In genomic region chr14:122534017-122534924, GRCm38 (mm10) we compare ENCODE assay signal across 8 mouse cellular contexts. TPM values are rescaled to one million over a fixed set of nuclear protein-coding genes. Genes with fewer than 3 reads are reported as not detected.
A peak's percentile ranks its signal among the peaks of the same experiment; 100 is the strongest.
DNase-seq lines count a peak whose midpoint lies in the region; ATAC-seq lines count a peak whose summit lies in the region.

Gene Pcca (plus strand): TSS chr14:122534324.

- H3K4me3 ChIP-seq in brown adipose tissue, adult 24 weeks (ENCODE audit: insufficient read depth, low read depth, low read length), result peak within 1 kb of the TSS; percentile 66
- H3K4me3 ChIP-seq in heart, embryonic 14.5 days (ENCODE audit: control insufficient read depth in 1 of 2, insufficient read depth in 1 of 2, low read depth in 1 of 2, low read length in 2 of 2), result peak within 1 kb of the TSS; percentile 65 to 74
- peak within 1 kb of the TSS; percentile 77 for H3K4me3 ChIP-seq in liver, embryonic 13.5 days (replicated peaks)
- peak within 1 kb of the TSS; percentile 72 for H3K4me3 ChIP-seq in stomach, embryonic 16.5 days (replicated peaks; ENCODE audit: low read length)

- H3K9me3 ChIP-seq in heart, embryonic 14.5 days (ENCODE audit: control insufficient read depth, low read length), result no peaks in the 10 kb centered on the region
- no peaks in the 10 kb centered on the region for H3K9me3 ChIP-seq in liver, embryonic 13.5 days (replicated peaks)
- no peaks in the 10 kb centered on the region for H3K9me3 ChIP-seq in stomach, embryonic 16.5 days (replicated peaks; ENCODE audit: control insufficient read depth, low read length)

- peak within 1 kb of the TSS; percentile 1; the same call in 1 of the 2 replicates for H3K27ac ChIP-seq in brown adipose tissue, adult 24 weeks (replicated peaks; ENCODE audit: low read depth, low read length)
- peak within 1 kb of the TSS; percentile 14 to 37; a peak in 3 of 4 replicates for H3K27ac ChIP-seq in heart, embryonic 14.5 days (replicated peaks in 1 of 2; ENCODE audit: control insufficient read depth in 1 of 2, insufficient read depth in 1 of 2, low read depth in 2 of 2, low read length in 2 of 2)
- H3K27ac ChIP-seq in liver, embryonic 13.5 days, result peak within 1 kb of the TSS; percentile 59; the same call in 1 of the 2 replicates
- H3K27ac ChIP-seq in stomach, embryonic 16.5 days (ENCODE audit: low read length), result peak within 1 kb of the TSS; percentile 46; the same call in 1 of the 2 replicates

- H3K36me3 ChIP-seq in heart, embryonic 14.5 days (ENCODE audit: control insufficient read depth, insufficient read depth, low read length), result no peaks in the 10 kb centered on the region
- no peaks in the 10 kb centered on the region for H3K36me3 ChIP-seq in liver, embryonic 13.5 days
- H3K36me3 ChIP-seq in stomach, embryonic 16.5 days (ENCODE audit: control insufficient read depth, insufficient read depth, low read length), result no peaks in the 10 kb centered on the region

- peak within 1 kb of the TSS; percentile 70 for H3K9ac ChIP-seq in heart, embryonic 14.5 days (ENCODE audit: low read length)
- peak within 1 kb of the TSS; percentile 77 for H3K9ac ChIP-seq in liver, embryonic 13.5 days
- peak within 1 kb of the TSS; percentile 71 for H3K9ac ChIP-seq in stomach, embryonic 16.5 days (ENCODE audit: low read length)

- peak within 1 kb of the TSS; percentile 74 for H3K4me2 ChIP-seq in heart, embryonic 14.5 days (ENCODE audit: low read length)
- peak within 1 kb of the TSS; percentile 92 for H3K4me2 ChIP-seq in liver, embryonic 13.5 days
- peak within 1 kb of the TSS; percentile 80 for H3K4me2 ChIP-seq in stomach, embryonic 16.5 days (ENCODE audit: low read depth, low read length)

- H3K27me3 ChIP-seq in heart, embryonic 14.5 days (ENCODE audit: control insufficient read depth, insufficient read depth, low read length), result no peaks in the 10 kb centered on the region
- H3K27me3 ChIP-seq in liver, embryonic 13.5 days, result no peaks in the 10 kb centered on the region
- H3K27me3 ChIP-seq in stomach, embryonic 16.5 days (ENCODE audit: control insufficient read depth, insufficient read depth, low read length), result no peaks in the 10 kb centered on the region

- peaks cover 2% of the 10 kb centered on the region; the same call in 1 of the 2 replicates for H3K4me1 ChIP-seq in brown adipose tissue, adult 24 weeks (ENCODE audit: control insufficient read depth, insufficient read depth, insufficient read length, low read length)
- H3K4me1 ChIP-seq in heart, embryonic 14.5 days (ENCODE audit: control insufficient read depth in 2 of 2, insufficient read depth in 2 of 2, low read length in 2 of 2), result peaks cover 0 to 4% of the 10 kb centered on the region in 2 experiments; a peak in 1 of 4 replicates
- peaks cover 14% of the 10 kb centered on the region for H3K4me1 ChIP-seq in liver, embryonic 13.5 days (replicated peaks)
- 0 out of 2 replicates have a peak, but pooled peaks cover 5% of the 10 kb centered on the region for H3K4me1 ChIP-seq in stomach, embryonic 16.5 days (ENCODE audit: control insufficient read depth, insufficient read depth, low read length)

- peak; percentile 92 for DNase-seq in CD4-positive, CD25-positive, alpha-beta regulatory T cell, adult 2 months (ENCODE audit: low read depth, low spot score)
- DNase-seq in fibroblast of lung, adult 2 months (ENCODE audit: low read depth), result peak; percentile 98
- DNase-seq in kidney, postnatal 14 days, result peak; percentile 97
- DNase-seq in liver, embryonic 13.5 days, result peak; percentile 93
- DNase-seq in neural tube, embryonic 10.5 days (ENCODE audit: extremely low spot score, low spot score), result peak; percentile 98

- 1% methylated on average over 54 of the region's 54 CpGs for WGBS in heart, embryonic 14.5 days
- WGBS in liver, embryonic 13.5 days (ENCODE audit: insufficient replicate concordance), result 2% methylated on average over 54 of the region's 54 CpGs
- WGBS in stomach, embryonic 16.5 days, result 2% methylated on average over 54 of the region's 54 CpGs

- peak; percentile 97 for ATAC-seq in heart, embryonic 14.5 days (ENCODE audit: insufficient number of reproducible peaks, insufficient read depth, low FRiP score, low read depth)
- peak; percentile 100 for ATAC-seq in liver, embryonic 13.5 days (ENCODE audit: low read depth)
- peak; percentile 98 for ATAC-seq in stomach, embryonic 16.5 days (ENCODE audit: insufficient read depth, low FRiP score)

RNA-seq across cellular contexts. Expression of gene Pcca, which starts in this region (rescaled TPM):
- polyA plus RNA-seq in brown adipose tissue, adult 24 weeks (2012; ENCODE audit: insufficient read depth, insufficient read length, missing spikeins), result 344 and 349 TPM in 2 replicates
- polyA plus RNA-seq in heart, embryonic 14.5 days (2014; fragmentation: Nextera tagmentation; extraction: Ambion mirVana), result 28.2 and 28.9 TPM in 2 replicates
- 12.6 and 13.2 TPM in 2 replicates for polyA plus RNA-seq in liver, embryonic 13.5 days (2015; fragmentation: Nextera tagmentation; extraction: Ambion mirVana)
- 19.7 and 21.1 TPM in 2 replicates for polyA plus RNA-seq in stomach, embryonic 16.5 days (2015; fragmentation: Nextera tagmentation; extraction: Ambion mirVana)

Comparison
In these comparisons a context has a peak if more than half of its experiments do, and no peak if none do; other contexts are left out.
1. Peak in every context shown above with its lines: DNase-seq, ATAC-seq, H3K4me3 ChIP-seq and H3K27ac ChIP-seq.
2. RNA of gene Pcca (polyA plus RNA-seq): 344 to 349 TPM in brown adipose tissue, adult 24 weeks; 28.2 to 28.9 TPM in heart, embryonic 14.5 days, 19.7 to 21.1 TPM in stomach, embryonic 16.5 days and 12.6 to 13.2 TPM in liver, embryonic 13.5 days; every median in the first group is over 10 times any median in the second.
3. H3K27ac ChIP-seq: peak in every context shown above with its lines; median percentile 59 in liver, embryonic 13.5 days; 46 in stomach, embryonic 16.5 days; 26 in heart, embryonic 14.5 days; 1 in brown adipose tissue, adult 24 weeks.